Mouse (Mus musculus): ENCODE results near the gene Gpr162. TPM values are rescaled to one million over a fixed set of nuclear protein-coding genes. Genes with fewer than 3 reads are reported as not detected.
"Not testable (repeated sequence)": the region's sequence is repeated elsewhere in the genome, so short reads cannot be mapped to it uniquely, and the experiment has no call there.

Gpr162 gene
- total RNA-seq, 2 experiments from 2014 or later, result not detected

GRCm38 (mm10) chr6:124814858-124815774 is 48.7 kb downstream of the Gpr162 start:
- no peak for ATAC-seq (replicated peaks; ENCODE audit: low FRiP score, poor library complexity, severe bottlenecking)

GRCm38 (mm10) chr6:124814448-124814847 is 49.3 kb downstream of the Gpr162 start:
- peak; percentile 13 for ATAC-seq (replicated peaks; ENCODE audit: low FRiP score, poor library complexity, severe bottlenecking)

GRCm38 (mm10) chr6:124813933-124814332 is 49.9 kb downstream of the Gpr162 start, which contains the start of gene Tpi1:
TSS of gene Tpi1 (minus strand) at chr6:124814296.
- peak; percentile 87 for ATAC-seq (replicated peaks; ENCODE audit: low FRiP score, poor library complexity, severe bottlenecking)

- ATAC-seq (replicated peaks; ENCODE audit: low FRiP score, poor library complexity, severe bottlenecking), result peak; percentile 30
Measured at GRCm38 (mm10) chr6:124813496-124813895, 50.3 kb downstream of the Gpr162 start.

GRCm38 (mm10) chr6:124812848-124813247 is 50.9 kb downstream of the Gpr162 start:
- no peak for ATAC-seq (replicated peaks; ENCODE audit: low FRiP score, poor library complexity, severe bottlenecking)

GRCm38 (mm10) chr6:124811701-124812560 is 51.9 kb downstream of the Gpr162 start:
- no peak for ATAC-seq (replicated peaks; ENCODE audit: low FRiP score, poor library complexity, severe bottlenecking)

- ATAC-seq (replicated peaks; ENCODE audit: low FRiP score, poor library complexity, severe bottlenecking), result no peak
Measured at GRCm38 (mm10) chr6:124811403-124811665, 52.4 kb downstream of the Gpr162 start.

- ATAC-seq (replicated peaks; ENCODE audit: low FRiP score, poor library complexity, severe bottlenecking), result not testable (repeated sequence)
Measured at GRCm38 (mm10) chr6:124810566-124811402, 53.0 kb downstream of the Gpr162 start.

GRCm38 (mm10) chr6:124809775-124810538 is 53.8 kb downstream of the Gpr162 start:
- ATAC-seq (replicated peaks; ENCODE audit: low FRiP score, poor library complexity, severe bottlenecking), result no peak

GRCm38 (mm10) chr6:124809052-124809774 is 54.6 kb downstream of the Gpr162 start:
- peak; percentile 70 for ATAC-seq (replicated peaks; ENCODE audit: low FRiP score, poor library complexity, severe bottlenecking)

Other genes with a start within 250 kb of the Gpr162 start
- gene C1s2, start 227.9 kb downstream of the Gpr162 start, total RNA-seq (2015; ENCODE audit: low replicate concordance), result not detected in 2 replicates
- not detected in 2 replicates for gene C1s2, start 227.9 kb downstream of the Gpr162 start, total RNA-seq (2017; ENCODE audit: low replicate concordance)
- 452 and 538 TPM in 2 replicates for gene Lpcat3, start 201.0 kb downstream of the Gpr162 start, total RNA-seq (2015; ENCODE audit: low replicate concordance)
- gene Lpcat3, start 201.0 kb downstream of the Gpr162 start, total RNA-seq (2017; ENCODE audit: low replicate concordance), result 191 and 249 TPM in 2 replicates
- gene Emg1, start 151.8 kb downstream of the Gpr162 start, total RNA-seq (2015; ENCODE audit: low replicate concordance), result 103 and 153 TPM in 2 replicates
- 69.4 and 86.4 TPM in 2 replicates for gene Emg1, start 151.8 kb downstream of the Gpr162 start, total RNA-seq (2017; ENCODE audit: low replicate concordance)
- gene Phb2, start 151.6 kb downstream of the Gpr162 start, total RNA-seq (2015; ENCODE audit: low replicate concordance), result 61.2 and 143 TPM in 2 replicates
- gene Phb2, start 151.6 kb downstream of the Gpr162 start, total RNA-seq (2017; ENCODE audit: low replicate concordance), result 76.0 and 79.9 TPM in 2 replicates
- 39.3 and 91.8 TPM in 2 replicates for gene Ptpn6, start 125.3 kb downstream of the Gpr162 start, total RNA-seq (2015; ENCODE audit: low replicate concordance)
- 91.8 and 94.2 TPM in 2 replicates for gene Ptpn6, start 125.3 kb downstream of the Gpr162 start, total RNA-seq (2017; ENCODE audit: low replicate concordance)
- gene Grcc10, start 122.6 kb downstream of the Gpr162 start, total RNA-seq (2015; ENCODE audit: low replicate concordance), result 26.0 and 63.4 TPM in 2 replicates
- 21.9 and 23.3 TPM in 2 replicates for gene Grcc10, start 122.6 kb downstream of the Gpr162 start, total RNA-seq (2017; ENCODE audit: low replicate concordance)
- gene Gm45234, start 108.0 kb downstream of the Gpr162 start, total RNA-seq (2015; ENCODE audit: low replicate concordance), result not detected in 2 replicates
- not detected in 2 replicates for gene Gm45234, start 108.0 kb downstream of the Gpr162 start, total RNA-seq (2017; ENCODE audit: low replicate concordance)
- gene Atn1, start 107.5 kb downstream of the Gpr162 start, total RNA-seq (2015; ENCODE audit: low replicate concordance), result 9.4 and 13.8 TPM in 2 replicates
- gene Atn1, start 107.5 kb downstream of the Gpr162 start, total RNA-seq (2017; ENCODE audit: low replicate concordance), result 0.15 and 0.51 TPM in 2 replicates
- not detected in 2 replicates for gene Eno2, start 94.3 kb downstream of the Gpr162 start, total RNA-seq (2015; ENCODE audit: low replicate concordance)
- not detected in 2 replicates for gene Eno2, start 94.3 kb downstream of the Gpr162 start, total RNA-seq (2017; ENCODE audit: low replicate concordance)
- not detected in 2 replicates for gene Lrrc23, start 84.3 kb downstream of the Gpr162 start, total RNA-seq (2015; ENCODE audit: low replicate concordance)
- not detected in 2 replicates for gene Lrrc23, start 84.3 kb downstream of the Gpr162 start, total RNA-seq (2017; ENCODE audit: low replicate concordance)
- 3.4 and 9.7 TPM in 2 replicates for gene Spsb2, start 55.3 kb downstream of the Gpr162 start, total RNA-seq (2015; ENCODE audit: low replicate concordance)
- 7.6 and 8.2 TPM in 2 replicates for gene Spsb2, start 55.3 kb downstream of the Gpr162 start, total RNA-seq (2017; ENCODE audit: low replicate concordance)
- 19.1 and 64.1 TPM in 2 replicates for gene Tpi1, start 49.7 kb downstream of the Gpr162 start, total RNA-seq (2015; ENCODE audit: low replicate concordance)
- 17.7 and 17.9 TPM in 2 replicates for gene Tpi1, start 49.7 kb downstream of the Gpr162 start, total RNA-seq (2017; ENCODE audit: low replicate concordance)
- gene Usp5, start 34.5 kb downstream of the Gpr162 start, total RNA-seq (2015; ENCODE audit: low replicate concordance), result 35.6 and 60.5 TPM in 2 replicates
- gene Usp5, start 34.5 kb downstream of the Gpr162 start, total RNA-seq (2017; ENCODE audit: low replicate concordance), result 41.2 and 53.1 TPM in 2 replicates
- gene Cdca3, start 34.4 kb downstream of the Gpr162 start, total RNA-seq (2015; ENCODE audit: low replicate concordance), result 529 and 565 TPM in 2 replicates
- gene Cdca3, start 34.4 kb downstream of the Gpr162 start, total RNA-seq (2017; ENCODE audit: low replicate concordance), result 409 and 459 TPM in 2 replicates
- not detected in 2 replicates for gene Gnb3, start 23.7 kb downstream of the Gpr162 start, total RNA-seq (2015; ENCODE audit: low replicate concordance)
- not detected in 2 replicates for gene Gnb3, start 23.7 kb downstream of the Gpr162 start, total RNA-seq (2017; ENCODE audit: low replicate concordance)
- gene P3h3, start 6.2 kb downstream of the Gpr162 start, total RNA-seq (2015; ENCODE audit: low replicate concordance), result 1.1 and 2.5 TPM in 2 replicates
- 0.83 and 3.0 TPM in 2 replicates for gene P3h3, start 6.2 kb downstream of the Gpr162 start, total RNA-seq (2017; ENCODE audit: low replicate concordance)
- 4.3 and 12.2 TPM in 2 replicates for gene Cd4, start 24.2 kb upstream of the Gpr162 start, total RNA-seq (2015; ENCODE audit: low replicate concordance)
- gene Cd4, start 24.2 kb upstream of the Gpr162 start, total RNA-seq (2017; ENCODE audit: low replicate concordance), result 5.0 and 6.8 TPM in 2 replicates
- gene Lag3, start 47.7 kb upstream of the Gpr162 start, total RNA-seq (2015; ENCODE audit: low replicate concordance), result 1.8 TPM in 1 of 2 replicates, not detected in the other
- gene Lag3, start 47.7 kb upstream of the Gpr162 start, total RNA-seq (2017; ENCODE audit: low replicate concordance), result 0.90 TPM in 1 of 2 replicates, not detected in the other
- gene Ptms, start 56.1 kb upstream of the Gpr162 start, total RNA-seq (2015; ENCODE audit: low replicate concordance), result 15.5 and 20.5 TPM in 2 replicates
- 7.9 and 18.6 TPM in 2 replicates for gene Ptms, start 56.1 kb upstream of the Gpr162 start, total RNA-seq (2017; ENCODE audit: low replicate concordance)
- gene Mlf2, start 67.4 kb upstream of the Gpr162 start, total RNA-seq (2015; ENCODE audit: low replicate concordance), result 44.0 and 45.3 TPM in 2 replicates
- gene Mlf2, start 67.4 kb upstream of the Gpr162 start, total RNA-seq (2017; ENCODE audit: low replicate concordance), result 18.5 and 42.2 TPM in 2 replicates
- gene Cops7a, start 101.6 kb upstream of the Gpr162 start, total RNA-seq (2015; ENCODE audit: low replicate concordance), result 14.3 and 17.3 TPM in 2 replicates
- 4.1 and 4.9 TPM in 2 replicates for gene Cops7a, start 101.6 kb upstream of the Gpr162 start, total RNA-seq (2017; ENCODE audit: low replicate concordance)
- not detected in 2 replicates for gene Pianp, start 132.7 kb upstream of the Gpr162 start, total RNA-seq (2015; ENCODE audit: low replicate concordance)
- gene Pianp, start 132.7 kb upstream of the Gpr162 start, total RNA-seq (2017; ENCODE audit: low replicate concordance), result not detected in 2 replicates
- 49.4 and 54.1 TPM in 2 replicates for gene Zfp384, start 145.2 kb upstream of the Gpr162 start, total RNA-seq (2015; ENCODE audit: low replicate concordance)
- gene Zfp384, start 145.2 kb upstream of the Gpr162 start, total RNA-seq (2017; ENCODE audit: low replicate concordance), result 25.8 and 41.2 TPM in 2 replicates
- 5.0 and 5.4 TPM in 2 replicates for gene Ing4, start 175.8 kb upstream of the Gpr162 start, total RNA-seq (2015; ENCODE audit: low replicate concordance)
- gene Ing4, start 175.8 kb upstream of the Gpr162 start, total RNA-seq (2017; ENCODE audit: low replicate concordance), result 59.6 and 60.0 TPM in 2 replicates
- 4.3 and 9.6 TPM in 2 replicates for gene Acrbp, start 185.7 kb upstream of the Gpr162 start, total RNA-seq (2015; ENCODE audit: low replicate concordance)
- 0.68 and 9.4 TPM in 2 replicates for gene Acrbp, start 185.7 kb upstream of the Gpr162 start, total RNA-seq (2017; ENCODE audit: low replicate concordance)
- gene Lpar5, start 203.9 kb upstream of the Gpr162 start, total RNA-seq (2015; ENCODE audit: low replicate concordance), result 3.6 and 10.9 TPM in 2 replicates
- gene Lpar5, start 203.9 kb upstream of the Gpr162 start, total RNA-seq (2017; ENCODE audit: low replicate concordance), result not detected in 2 replicates
- 49.0 and 64.2 TPM in 2 replicates for gene Chd4, start 232.0 kb upstream of the Gpr162 start, total RNA-seq (2015; ENCODE audit: low replicate concordance)
- gene Chd4, start 232.0 kb upstream of the Gpr162 start, total RNA-seq (2017; ENCODE audit: low replicate concordance), result 176 and 220 TPM in 2 replicates